Mouse (Mus musculus) retina, adult 2 months (tissue): ENCODE results near the gene Vasp.

Experiments
- DNase-seq: peaks from one replicate; pipeline ENCODE4 v3.0.0-alpha.2; 2012; ENCODE audit warnings: low read depth, low spot score

The Vasp gene

DNA sequence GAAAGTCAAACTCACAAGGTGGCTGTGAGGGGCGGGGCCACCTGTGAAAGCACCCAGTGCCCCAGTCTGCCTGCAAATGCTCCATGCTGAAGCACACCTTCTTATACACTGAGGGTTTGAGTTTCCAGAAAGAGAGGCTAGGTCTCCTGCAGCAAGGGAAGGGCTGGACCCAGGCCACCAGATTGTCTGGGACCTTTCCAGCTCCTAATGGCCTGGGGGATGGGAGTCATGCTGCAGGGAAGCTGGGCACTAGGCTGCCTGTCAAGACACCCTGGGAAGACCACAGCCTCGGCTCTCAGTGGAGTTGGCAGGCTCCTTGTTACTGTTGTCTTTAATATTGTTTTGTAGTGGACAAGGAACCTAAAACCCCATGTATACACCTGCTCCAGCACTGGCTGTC lies 35.2 kb downstream of the Vasp start:
- no peak for DNase-seq

DNA sequence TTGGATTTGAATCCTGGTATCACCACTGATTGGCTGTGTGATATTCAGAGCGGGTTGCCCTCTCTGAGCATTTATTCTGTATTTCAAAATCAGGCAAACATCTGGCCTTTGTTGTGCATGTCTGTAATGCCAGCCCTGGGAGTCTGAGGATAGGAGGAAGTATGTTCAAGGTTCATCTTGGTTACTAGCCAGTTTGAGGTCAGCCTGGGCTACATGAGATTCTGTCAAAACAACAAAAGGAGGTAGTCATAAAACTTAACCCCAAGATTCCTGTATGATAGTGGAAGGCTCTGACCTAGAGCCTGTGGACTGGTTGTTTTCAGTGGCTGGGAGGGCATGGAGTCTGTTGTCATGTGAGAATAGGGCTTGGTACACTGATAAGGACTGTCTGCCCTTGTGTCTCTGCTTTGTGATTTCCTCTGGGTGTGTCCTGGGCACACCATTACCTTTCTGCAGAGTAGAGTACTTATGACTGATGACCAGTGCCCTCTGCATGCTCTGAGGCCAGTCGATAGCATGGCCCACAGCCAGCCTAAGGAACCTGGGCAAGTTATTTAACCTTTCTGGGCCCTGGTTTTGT lies 36.4 kb downstream of the Vasp start:
- DNase-seq = no peak

DNA sequence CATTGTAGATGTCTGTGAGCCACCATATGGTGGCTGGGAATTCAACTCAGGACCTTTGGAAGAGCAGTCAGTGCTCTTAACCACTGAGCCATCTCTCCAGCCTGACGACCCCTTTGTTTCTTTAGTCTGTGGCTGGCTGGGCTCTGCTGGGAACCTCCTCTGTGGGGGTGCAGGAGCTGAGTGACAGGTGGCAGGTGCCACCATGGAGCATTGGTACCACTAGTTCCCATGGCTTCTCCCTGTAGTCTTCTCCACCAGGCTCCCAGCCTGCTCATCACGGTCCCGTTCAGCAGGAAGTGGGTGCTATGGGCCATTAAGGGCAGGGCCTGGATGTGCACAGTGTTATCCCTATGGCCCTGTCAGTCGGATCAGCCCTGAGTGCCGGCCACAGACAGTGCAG lies 37.0 kb downstream of the Vasp start:
- DNase-seq = no peak

- no peak for DNase-seq
These were observed 39.8 kb downstream of the Vasp start for GRCm38 (mm10) chr7:19231849-19232248.

DNA sequence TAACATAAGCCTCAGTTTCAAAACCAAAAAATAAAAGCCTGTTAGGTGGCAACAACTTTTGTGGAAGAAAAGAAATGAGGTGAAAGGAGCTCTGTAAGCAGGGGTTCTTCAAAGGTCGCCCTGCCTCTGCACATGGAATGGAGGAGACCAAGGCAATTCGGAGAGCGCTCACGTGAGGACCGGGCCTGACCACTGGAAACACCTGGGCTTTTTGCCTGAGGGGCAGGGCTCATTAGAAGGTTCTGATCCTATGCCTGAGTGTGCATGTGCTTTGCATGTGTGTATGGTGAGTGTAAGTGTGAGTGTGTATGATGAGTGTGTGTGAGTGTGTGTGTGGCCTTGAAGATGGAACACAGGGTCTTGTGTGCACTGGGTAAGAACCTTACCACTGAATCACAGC lies 40.7 kb downstream of the Vasp start:
- no peak for DNase-seq

GRCm38 (mm10) chr7:19230041-19230580 lies 41.5 kb downstream of the Vasp start:
- no peak for DNase-seq

GRCm38 (mm10) chr7:19229404-19229803 lies 42.2 kb downstream of the Vasp start:
- DNase-seq = no peak

GRCm38 (mm10) chr7:19228793-19229148 lies 42.8 kb downstream of the Vasp start:
- DNase-seq = no peak

DNA sequence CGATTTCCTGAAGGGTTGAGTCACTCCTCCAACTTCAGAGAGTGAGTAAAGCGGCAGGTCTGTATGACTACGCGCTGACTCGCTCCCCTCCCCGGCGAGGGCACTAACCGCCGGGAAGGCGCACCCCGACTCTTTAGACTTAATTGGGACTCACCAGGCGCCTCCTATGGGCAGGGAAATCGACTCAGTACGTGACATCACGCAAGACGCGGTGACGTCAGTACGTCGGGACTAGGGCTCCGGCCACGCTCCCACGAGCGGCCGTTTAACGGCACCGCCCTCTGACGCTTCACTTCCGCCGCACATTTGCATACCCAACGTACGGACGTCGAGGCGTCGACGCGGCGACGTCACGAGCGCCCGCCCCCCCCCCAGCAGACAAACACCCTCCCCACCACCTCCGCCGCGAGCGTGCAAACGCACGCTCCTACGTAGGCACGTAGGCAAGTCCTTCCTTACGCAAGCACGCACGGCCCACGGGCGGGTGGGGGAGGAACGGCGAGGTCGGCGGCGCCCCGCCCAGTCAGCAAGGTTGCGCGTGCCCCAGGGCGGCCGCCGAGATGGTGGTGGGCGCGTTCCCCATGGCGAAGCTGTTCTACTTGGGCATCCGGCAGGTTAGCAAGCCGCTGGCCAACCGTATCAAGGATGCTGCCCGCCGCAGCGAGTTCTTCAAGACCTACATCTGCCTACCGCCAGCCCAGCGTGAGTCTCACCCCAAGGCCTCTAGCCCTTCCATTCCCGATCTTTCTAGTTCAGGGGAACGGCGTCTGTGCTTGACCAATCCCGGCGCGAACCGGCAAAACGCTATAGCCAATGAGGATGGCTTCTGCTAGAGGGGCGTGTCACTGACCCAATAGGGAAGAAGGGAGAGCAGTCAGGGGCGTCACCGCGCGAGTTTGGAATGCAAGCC lies 43.5 kb downstream of the Vasp start, which contains the start of gene Opa3:
TSS of gene Opa3 (plus strand) at position 452 of the 910 bp plus-strand sequence.
- DNase-seq = peak; percentile 100

DNA sequence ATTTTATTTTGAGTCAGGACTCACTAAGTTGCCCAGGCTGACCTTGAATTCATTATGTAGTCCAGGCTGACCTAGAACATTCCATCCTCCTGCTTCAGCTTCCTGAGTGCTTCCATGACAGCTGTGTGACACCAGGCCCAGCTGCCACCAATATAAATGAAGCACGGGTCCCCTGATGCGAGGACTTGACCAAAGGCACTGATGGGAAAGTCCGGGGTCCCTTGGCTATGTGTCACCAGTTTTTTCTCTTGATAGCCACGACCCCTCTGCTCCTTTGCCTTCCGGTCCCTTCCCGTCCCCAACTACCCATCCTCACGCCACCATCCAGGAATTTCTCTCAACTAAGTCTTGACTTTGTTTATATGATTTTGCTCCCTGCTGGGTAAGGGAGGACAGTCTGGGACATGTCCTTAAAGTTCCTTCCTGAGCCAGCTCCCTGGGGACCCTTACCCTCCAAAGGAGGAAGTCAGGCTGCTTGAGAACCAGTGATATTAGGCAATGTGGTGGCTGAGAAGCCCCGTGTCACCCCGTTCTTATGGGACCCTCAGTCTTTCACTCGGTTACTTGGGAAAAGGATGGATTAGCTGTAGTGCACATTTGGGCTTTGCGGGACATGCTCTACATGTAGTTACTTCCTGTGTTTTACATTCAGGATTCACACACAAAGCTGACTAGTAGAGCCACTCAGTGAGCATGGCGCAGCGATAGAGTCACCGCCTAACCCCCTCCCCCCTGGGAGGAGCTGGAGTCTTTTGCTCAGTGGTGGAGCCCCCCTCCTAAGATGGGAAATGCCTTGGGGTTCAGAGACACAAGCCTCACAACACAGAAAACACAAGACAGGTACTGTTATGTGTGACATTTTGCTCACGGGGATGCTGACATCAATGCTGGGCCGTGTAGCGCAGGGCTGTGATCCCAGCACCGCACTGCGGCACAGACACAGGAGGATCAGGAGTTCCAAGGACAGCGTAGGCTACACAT lies 44.5 kb downstream of the Vasp start:
- no peak for DNase-seq

DNA sequence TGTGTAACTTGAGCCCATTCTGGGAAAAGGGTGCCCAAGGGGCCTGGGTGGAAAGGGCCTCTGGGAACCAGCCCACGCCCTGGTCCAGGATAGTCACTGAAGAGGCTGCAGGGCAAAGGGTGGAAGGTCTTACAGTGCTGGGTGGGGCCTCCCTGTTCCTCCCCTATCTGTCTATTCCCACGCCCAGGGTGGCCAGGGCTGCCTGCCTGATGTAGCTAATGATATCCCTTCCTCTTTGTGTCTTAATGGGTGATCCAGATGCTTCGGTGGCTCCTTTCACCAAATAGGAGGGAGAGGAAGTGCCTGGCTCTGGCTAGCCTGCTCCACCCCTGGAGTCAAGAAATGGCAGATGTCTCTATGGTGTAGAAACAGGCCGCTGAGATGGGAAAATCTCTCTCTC lies 46.7 kb downstream of the Vasp start:
- no peak for DNase-seq

DNA sequence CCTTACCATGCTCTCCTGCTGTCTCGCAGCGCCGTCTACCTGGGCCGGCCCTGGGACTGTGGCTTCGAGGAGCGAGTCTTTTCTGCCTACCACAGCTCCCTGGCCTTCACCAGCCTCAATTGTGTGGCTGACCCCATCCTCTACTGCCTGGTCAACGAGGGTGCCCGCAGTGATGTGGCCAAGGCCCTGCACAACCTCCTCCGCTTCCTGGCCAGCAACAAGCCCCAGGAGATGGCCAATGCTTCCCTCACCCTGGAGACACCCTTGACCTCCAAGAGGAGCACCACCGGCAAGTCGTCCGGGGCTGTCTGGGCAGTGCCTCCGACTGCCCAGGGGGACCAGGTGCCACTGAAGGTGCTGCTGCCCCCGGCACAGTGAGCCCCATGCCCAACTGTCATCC lies 48.7 kb downstream of the Vasp start:
- no peak for DNase-seq

GRCm38 (mm10) chr7:19222189-19222588 lies 49.4 kb downstream of the Vasp start:
- DNase-seq = no peak

DNA sequence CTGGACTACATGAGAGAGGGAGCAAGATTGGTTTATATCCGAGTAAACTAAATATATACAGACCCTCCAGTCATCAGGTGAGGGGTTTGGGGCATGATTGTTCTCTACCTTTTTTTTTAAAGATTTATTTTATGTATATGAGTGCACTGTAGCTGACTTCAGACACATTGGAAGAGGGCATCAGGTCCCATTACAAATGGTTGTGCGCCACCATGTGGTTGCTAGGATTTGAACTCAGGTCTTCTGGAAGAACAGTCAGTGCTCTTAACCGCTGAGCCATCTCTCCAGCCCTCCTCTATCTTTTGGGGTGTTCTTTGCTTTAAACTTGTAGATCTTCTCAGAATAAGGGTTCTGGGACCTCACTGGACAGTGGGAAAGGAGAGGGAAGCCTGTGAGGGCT lies 51.6 kb downstream of the Vasp start:
- no peak for DNase-seq

GRCm38 (mm10) chr7:19217944-19218343 lies 53.7 kb downstream of the Vasp start:
- DNase-seq = no peak

- no peak for DNase-seq
These were observed 54.1 kb downstream of the Vasp start for GRCm38 (mm10) chr7:19217492-19217891.

DNA sequence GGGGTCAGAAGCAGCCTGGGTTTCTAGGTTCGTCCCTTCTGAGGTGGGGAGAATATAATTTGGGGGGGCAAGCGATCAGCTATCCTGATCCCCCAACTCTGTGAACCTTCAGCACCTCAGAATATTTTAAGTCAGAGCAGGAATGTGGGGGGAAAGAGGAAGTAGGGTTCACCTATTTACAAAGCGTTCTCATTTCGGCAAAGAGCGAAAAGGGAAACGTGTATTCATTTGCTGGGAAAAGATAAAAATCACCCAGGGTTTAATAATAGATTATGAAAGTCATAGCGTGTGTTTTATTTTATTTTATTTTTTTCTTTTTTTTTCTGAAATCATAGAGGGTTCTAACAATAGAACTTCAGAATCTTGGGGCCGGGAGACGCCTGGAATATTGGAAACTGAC lies 56.7 kb downstream of the Vasp start:
- no peak for DNase-seq

- no peak for DNase-seq
These were observed 57.2 kb downstream of the Vasp start for GRCm38 (mm10) chr7:19214369-19214768.

- no peak for DNase-seq
These were observed 58.2 kb downstream of the Vasp start for GRCm38 (mm10) chr7:19213385-19213784.

DNA sequence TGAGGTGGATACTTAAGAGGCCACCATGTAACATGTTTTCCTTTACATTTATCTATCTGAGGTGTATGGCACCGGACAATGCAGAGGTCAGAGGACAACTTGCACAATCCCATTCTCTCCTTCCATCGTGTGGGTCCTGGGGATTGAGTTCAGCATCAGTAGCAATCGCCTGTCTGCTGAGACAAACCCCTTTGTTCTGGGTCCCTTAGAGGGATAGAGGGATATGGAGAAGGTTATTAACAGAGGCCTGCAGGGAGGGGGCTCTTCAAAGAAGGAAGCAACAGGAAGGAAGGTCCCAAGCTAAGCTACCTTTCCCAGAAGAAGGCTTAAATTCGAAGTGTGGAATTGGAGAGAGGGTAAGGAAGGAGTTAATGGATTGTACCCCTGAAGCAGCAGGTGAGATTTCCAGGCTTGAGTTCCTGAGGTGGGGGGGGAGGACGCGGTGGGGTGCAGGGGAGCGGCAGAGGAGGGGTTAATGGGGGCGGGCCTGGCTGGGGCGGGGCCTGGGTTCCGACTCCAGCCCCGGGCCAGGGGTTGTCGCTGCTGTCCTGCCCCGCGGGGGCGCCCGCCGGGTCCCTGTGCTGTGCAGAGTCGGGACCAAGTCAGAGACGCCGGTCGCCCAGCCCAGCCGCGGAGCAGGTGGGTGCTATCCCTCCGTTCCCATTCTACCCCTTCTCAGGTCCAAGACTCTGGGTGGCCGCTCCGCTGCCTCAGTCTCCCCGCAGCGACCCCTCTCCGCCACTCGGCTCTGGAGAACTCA lies 59.4 kb downstream of the Vasp start, which contains the start of gene Gpr4:
TSS of gene Gpr4 (plus strand) at position 543 of the 760 bp plus-strand sequence.
- no peak for DNase-seq
